Mouse (Mus musculus): ENCODE measurements at regions not wholly inside any gene's neighbourhood (a gene's known extent, or its start where the extent isn't known, plus 50 kb on each side); places are given as distances from the start of the nearest gene placed in this dataset.

- TF ChIP-seq CTCF (conservative IDR thresholded peaks at IDR 0.05; ENCODE audit: insufficient read depth, insufficient read length, low read depth, low read length) (no peak), POLR2A (IDR thresholded peaks at IDR 0.05; ENCODE audit: low read depth, low read length) (no peak)
Observed at GRCm38 (mm10) chr11:7434591-7434990, 220.9 kb upstream of the Igfbp3 start.

Measured in kidney, adult 2 months (tissue).